Mouse (Mus musculus): ENCODE results near the gene Fut11.

Fut11 gene

DNA sequence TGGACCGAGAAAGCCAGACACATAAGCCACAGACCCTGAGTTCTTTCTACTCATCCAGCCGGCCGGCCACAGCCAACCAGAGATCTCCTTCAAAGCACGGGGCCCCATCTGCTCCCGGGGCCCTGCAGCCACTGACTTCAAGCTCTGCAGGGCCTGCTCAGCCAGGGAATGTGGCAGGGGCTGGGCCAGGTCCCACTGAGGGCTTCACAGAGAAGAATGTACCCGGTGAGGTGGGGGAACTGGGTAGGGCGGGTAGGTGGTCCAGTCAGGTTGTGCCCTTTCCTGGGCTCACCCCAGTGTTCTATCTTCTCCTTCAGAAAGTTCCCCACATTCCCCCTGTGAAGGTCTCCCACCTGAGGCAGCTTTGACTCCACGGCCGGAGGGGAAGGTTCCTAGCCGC is 23.7 kb downstream of the Fut11 start:
- DNase-seq (ENCODE audit: inconsistent ontology term) = no peak

DNA sequence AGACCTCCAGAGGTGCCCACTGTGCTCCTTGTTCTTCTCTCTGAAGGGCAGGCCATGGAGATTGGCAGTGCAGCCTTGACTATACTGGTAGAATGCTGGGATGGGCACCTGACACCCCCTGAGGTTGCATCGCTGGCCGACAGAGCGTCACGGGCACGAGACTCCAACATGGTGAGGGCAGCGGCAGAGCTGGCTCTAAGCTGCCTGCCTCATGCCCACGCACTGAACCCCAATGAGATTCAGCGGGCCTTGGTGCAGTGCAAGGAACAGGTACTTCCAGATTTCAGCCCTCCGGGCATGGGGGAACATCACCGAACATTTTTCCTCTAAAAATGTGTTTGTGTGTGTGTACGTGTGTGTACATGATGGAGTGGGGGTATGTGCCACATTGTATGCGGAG is 25.0 kb downstream of the Fut11 start:
- DNase-seq (ENCODE audit: inconsistent ontology term) = no peak

GRCm38 (mm10) chr14:20721371-20721770 is 26.6 kb downstream of the Fut11 start:
- no peak for DNase-seq (ENCODE audit: inconsistent ontology term)

- no peak for DNase-seq (ENCODE audit: inconsistent ontology term)
These were observed 28.2 kb downstream of the Fut11 start for GRCm38 (mm10) chr14:20723006-20723405.

GRCm38 (mm10) chr14:20724043-20724442 is 29.3 kb downstream of the Fut11 start:
- peak; percentile 35 for DNase-seq (ENCODE audit: inconsistent ontology term)

DNA sequence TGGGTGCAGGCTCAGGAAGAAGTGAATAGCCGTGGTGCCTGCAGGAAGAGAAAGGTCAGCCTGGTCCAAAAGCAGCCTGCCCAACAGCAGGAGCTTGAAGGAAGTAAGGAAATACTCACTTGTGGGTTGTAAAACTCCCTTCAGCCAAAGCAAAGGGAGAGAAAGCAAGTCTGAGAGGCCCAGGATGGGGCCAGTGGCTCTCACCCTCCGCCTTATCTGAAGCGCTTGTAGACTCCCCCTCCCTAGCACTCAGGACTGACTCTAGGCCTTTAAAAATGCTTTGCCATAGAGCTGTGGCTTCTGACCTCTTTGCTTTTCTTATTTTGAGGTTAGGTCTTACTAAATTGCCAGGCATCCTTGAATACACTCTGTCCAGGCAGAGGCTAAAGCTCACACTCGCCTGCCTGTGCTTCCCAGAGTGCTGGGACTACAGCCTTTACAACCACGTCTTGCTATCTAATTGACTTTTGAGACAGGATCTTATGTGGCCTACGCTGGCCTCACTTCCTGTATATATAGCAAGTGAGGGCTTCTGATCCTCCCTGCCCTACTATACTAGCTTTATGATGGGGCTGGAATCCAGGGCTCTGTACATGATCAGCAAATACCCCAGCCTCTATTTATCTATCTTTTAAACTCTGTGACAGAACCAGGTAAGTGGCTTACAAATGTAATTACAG is 31.0 kb downstream of the Fut11 start:
- DNase-seq (ENCODE audit: inconsistent ontology term) = no peak

DNA sequence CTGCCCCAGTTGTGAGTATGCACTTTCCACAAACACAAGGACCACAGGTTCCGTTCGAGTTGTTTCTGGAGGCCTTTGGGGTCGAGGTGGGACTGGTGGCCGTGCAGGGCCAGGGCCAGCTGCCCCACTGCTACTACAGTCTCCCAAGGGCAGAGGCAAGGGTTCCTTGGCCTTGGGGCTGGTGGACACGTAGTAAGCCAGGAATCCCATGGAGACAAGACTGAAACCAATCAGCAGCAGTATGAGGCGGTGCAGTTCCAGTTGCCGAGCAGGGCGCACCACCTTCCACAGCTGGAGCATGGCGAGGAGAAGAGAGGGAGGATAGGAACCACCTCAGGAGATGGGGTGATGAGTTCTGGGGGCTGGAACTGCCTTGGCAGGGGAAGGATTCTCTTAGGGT is 35.1 kb downstream of the Fut11 start:
- DNase-seq (ENCODE audit: inconsistent ontology term) = no peak

- no peak for DNase-seq (ENCODE audit: inconsistent ontology term)
These were observed 36.3 kb downstream of the Fut11 start for GRCm38 (mm10) chr14:20730853-20731602.

GRCm38 (mm10) chr14:20733041-20733951 is 38.5 kb downstream of the Fut11 start:
- peak; percentile 29 for DNase-seq (ENCODE audit: inconsistent ontology term)

GRCm38 (mm10) chr14:20733952-20734774 is 39.4 kb downstream of the Fut11 start, which contains the start of gene Ndst2:
TSS of gene Ndst2 (minus strand) at chr14:20734562.
- DNase-seq (ENCODE audit: inconsistent ontology term) = peak; percentile 97

DNA sequence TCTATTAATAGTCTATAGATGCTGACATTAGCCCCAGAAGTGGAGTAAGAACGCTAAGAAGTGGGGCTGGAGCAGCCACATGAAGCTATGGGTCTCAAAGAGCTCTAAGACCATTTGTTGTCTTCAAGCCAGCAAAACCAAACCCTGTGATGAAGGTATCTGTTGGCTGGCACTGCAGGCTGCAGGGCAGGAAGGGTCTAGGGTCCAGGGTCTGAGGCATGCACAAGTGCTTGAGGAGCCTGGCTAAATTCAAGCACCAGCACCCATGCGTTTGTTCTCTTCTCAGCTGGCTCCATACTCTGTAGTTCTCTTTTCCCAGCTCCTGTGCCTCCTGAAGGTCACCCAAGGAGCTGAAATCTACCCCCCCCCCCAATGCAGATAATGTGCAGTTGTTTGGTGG is 40.3 kb downstream of the Fut11 start:
- DNase-seq (ENCODE audit: inconsistent ontology term) = no peak

DNA sequence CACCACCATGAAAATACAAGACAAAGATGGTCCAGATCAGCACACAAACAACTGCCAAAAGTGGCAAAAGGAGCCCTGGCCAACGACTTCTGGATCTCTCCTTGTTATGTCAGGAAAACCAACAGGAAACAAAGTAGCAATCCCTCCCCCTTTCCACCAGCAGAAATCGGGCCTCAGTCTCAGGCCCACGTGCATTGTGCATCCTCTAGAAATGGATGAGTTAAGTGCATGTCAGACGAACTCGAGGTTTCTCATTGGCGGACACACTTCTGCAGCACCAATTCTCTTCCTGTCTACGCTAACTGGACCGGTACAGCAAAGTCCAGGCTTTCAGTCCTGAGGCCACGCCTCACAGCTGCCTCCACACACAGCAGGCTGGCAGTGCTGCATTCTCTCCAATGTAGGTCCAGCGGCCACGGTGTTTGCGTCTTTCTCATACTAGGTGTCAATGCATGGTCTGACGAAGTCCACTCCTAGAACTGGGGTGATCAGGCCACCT is 41.2 kb downstream of the Fut11 start:
- DNase-seq (ENCODE audit: inconsistent ontology term) = no peak

DNA sequence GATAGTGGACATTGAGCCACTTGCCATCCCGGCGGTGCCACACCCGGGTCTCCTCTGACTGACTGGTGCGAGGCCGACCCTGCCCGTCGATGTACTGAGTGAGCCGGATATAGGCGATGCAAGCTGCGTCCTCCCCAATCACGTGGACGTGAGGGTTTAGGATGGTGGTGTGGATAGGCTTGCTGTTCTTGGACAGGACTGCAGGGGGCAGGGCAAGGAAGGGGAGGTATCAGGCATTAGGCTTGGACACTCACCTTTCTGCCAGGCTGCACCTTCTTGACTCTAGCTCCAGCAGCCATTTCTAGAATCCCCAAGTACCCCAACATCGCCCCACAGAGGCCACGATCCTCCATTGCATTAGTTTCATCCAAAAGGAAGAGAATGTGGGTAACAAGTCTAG is 42.5 kb downstream of the Fut11 start:
- DNase-seq (ENCODE audit: inconsistent ontology term) = peak; percentile 33

- no peak for DNase-seq (ENCODE audit: inconsistent ontology term)
These were observed 43.7 kb downstream of the Fut11 start for GRCm38 (mm10) chr14:20738511-20738910.

- no peak for DNase-seq (ENCODE audit: inconsistent ontology term)
These were observed 46.5 kb downstream of the Fut11 start for GRCm38 (mm10) chr14:20741301-20741700.

- no peak for DNase-seq (ENCODE audit: inconsistent ontology term)
These were observed 48.8 kb downstream of the Fut11 start for GRCm38 (mm10) chr14:20743614-20744013.

DNA sequence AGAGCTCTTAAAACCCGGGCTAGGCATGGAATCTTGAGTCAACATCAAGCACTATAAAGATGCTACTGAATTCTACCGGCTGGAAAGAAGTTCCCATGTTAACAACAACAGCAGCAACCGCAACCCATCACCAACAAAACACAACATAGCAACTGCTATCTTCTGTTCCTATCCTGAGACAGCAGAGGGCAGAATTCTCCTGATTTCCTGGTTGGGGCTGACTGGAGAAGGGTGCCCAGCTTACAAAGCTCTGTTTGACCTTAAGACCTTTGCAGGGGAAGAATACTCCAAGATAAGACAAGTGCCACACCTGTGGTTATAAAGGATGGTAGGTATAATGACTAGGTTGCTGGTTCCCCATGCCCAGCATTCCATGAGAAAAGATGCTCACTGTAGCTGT is 52.2 kb downstream of the Fut11 start:
- DNase-seq (ENCODE audit: inconsistent ontology term) = no peak

- no peak for DNase-seq (ENCODE audit: inconsistent ontology term)
These were observed 53.6 kb downstream of the Fut11 start for GRCm38 (mm10) chr14:20748388-20748787.

- no peak for DNase-seq (ENCODE audit: inconsistent ontology term)
These were observed 54.8 kb downstream of the Fut11 start for GRCm38 (mm10) chr14:20749494-20750051.

DNA sequence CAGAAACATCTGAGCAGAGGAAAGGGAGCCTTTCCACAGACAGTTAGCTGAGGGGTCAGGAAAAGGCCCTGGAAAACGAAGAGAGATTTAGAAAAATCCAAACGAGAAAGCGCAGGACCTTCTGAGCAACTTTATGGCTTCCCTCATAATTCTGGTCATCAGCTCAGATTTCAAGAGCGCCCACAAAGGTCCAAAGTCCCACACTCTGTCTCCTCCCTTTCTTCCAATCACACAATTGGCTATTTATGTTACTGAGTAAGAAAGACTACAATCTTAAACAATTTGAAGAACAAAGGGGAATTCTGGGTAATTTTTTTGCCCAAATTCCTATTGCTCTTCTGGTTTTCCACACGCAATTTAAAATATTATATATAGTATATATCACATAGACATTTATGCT is 55.7 kb downstream of the Fut11 start:
- DNase-seq (ENCODE audit: inconsistent ontology term) = no peak
